Mouse (Mus musculus) MEL (cell line): ENCODE data around the gene Paics. TPM values are rescaled to one million over a fixed set of nuclear protein-coding genes. Genes with fewer than 3 reads are reported as not detected.

Experiments
- DNase-seq: peaks from one replicate; pipeline ENCODE4 v3.0.0; 2011; ENCODE audit warnings: low read depth, low spot score
- H3K27ac ChIP-seq: 2 replicates; pipeline ENCODE4 v1.5.1; 2012; ENCODE audit warnings: low read depth, mild to moderate bottlenecking, control low read depth, low read length, moderate library complexity; ENCODE audit not compliant: control insufficient read depth
- H3K27me3 ChIP-seq, 2 experiments: fragments of 150-350 bp in 1 of 2; sonication (generic) in 1 of 2; 2 replicates each; pipeline ENCODE4 v1.6.1; 2012; ENCODE audit warnings: low read length in 2 of 2, mild to moderate bottlenecking in 2 of 2, improper control_type of control experiment in 1 of 2, moderate library complexity in 1 of 2; ENCODE audit not compliant: insufficient read depth in 2 of 2, control insufficient read depth in 1 of 2
- H3K36me3 ChIP-seq, 2 experiments: 2 replicates each; pipeline ENCODE4 v1.6.1; 2012 to 2014; ENCODE audit warnings: low read length in 2 of 2, improper control_type of control experiment in 1 of 2, inconsistent platforms in 1 of 2, mild to moderate bottlenecking in 1 of 2; ENCODE audit not compliant: insufficient read depth in 2 of 2, control insufficient read depth in 1 of 2
- H3K4me1 ChIP-seq, 2 experiments: fragments of 150-350 bp in 1 of 2; sonication (generic) in 1 of 2; 2 replicates each; pipeline ENCODE4 v1.6.1; 2012; ENCODE audit warnings: low read length in 2 of 2, improper control_type of control experiment in 1 of 2, mild to moderate bottlenecking in 1 of 2; ENCODE audit not compliant: insufficient read depth in 2 of 2, control insufficient read depth in 1 of 2
- H3K4me3 ChIP-seq, 2 experiments: fragments of 150-350 bp in 1 of 2; sonication (generic) in 1 of 2; 2 replicates each; pipeline ENCODE4 v1.5.1; 2012; ENCODE audit warnings: low read depth in 2 of 2, low read length in 2 of 2, mild to moderate bottlenecking in 2 of 2, moderate library complexity in 2 of 2, control low read depth in 1 of 2, improper control_type of control experiment in 1 of 2; ENCODE audit not compliant: control insufficient read depth in 1 of 2, insufficient read depth in 1 of 2
- H3K79me2 ChIP-seq: 2 replicates; pipeline ENCODE4 v1.6.1; 2012; ENCODE audit warnings: mild to moderate bottlenecking, low read length, moderate library complexity; ENCODE audit not compliant: control insufficient read depth, poor library complexity, insufficient read depth
- H3K9ac ChIP-seq: 2 replicates; pipeline ENCODE4 v1.6.1; 2012; ENCODE audit warnings: low read depth, mild to moderate bottlenecking, control low read depth, low read length, moderate library complexity; ENCODE audit not compliant: control insufficient read depth, poor library complexity, severe bottlenecking
- H3K9me3 ChIP-seq: fragments of 150-350 bp; sonication (generic); replicated peaks from 2 replicates; pipeline ENCODE4 v1.6.1; 2012; ENCODE audit warnings: mild to moderate bottlenecking, low read length, improper control_type of control experiment, moderate library complexity; ENCODE audit not compliant: insufficient read depth
- BHLHE40 ChIP-seq: IDR thresholded peaks from 2 replicates; pipeline ENCODE4 v1.6.1; 2012; ENCODE audit warnings: low read depth, mild to moderate bottlenecking, inconsistent platforms, low read length, improper control_type of control experiment, borderline replicate concordance
- CHD1 ChIP-seq: IDR thresholded peaks from 2 replicates; pipeline ENCODE4 v1.6.1; 2012; ENCODE audit warnings: low read depth, mild to moderate bottlenecking, inconsistent platforms, low read length, improper control_type of control experiment
- CHD2 ChIP-seq: IDR thresholded peaks from 2 replicates; pipeline ENCODE4 v1.6.1; 2011; ENCODE audit warnings: low read length, improper control_type of control experiment
- E2F4 ChIP-seq: IDR thresholded peaks from 2 replicates; pipeline ENCODE4 v1.6.1; 2011; ENCODE audit warnings: low read depth, low read length, improper control_type of control experiment, borderline replicate concordance
- ELF1 ChIP-seq: IDR thresholded peaks from 2 replicates; pipeline ENCODE4 v1.6.1; 2014; ENCODE audit warnings: low read depth, mild to moderate bottlenecking, inconsistent platforms, low read length, improper control_type of control experiment, moderate library complexity
- EP300 ChIP-seq, 2 experiments: IDR thresholded peaks; 2 replicates each; pipeline ENCODE4 v1.6.1; 2011; ENCODE audit warnings: improper control_type of control experiment in 2 of 2, low read length in 2 of 2, low read depth in 1 of 2, mild to moderate bottlenecking in 1 of 2
- ETS1 ChIP-seq: IDR thresholded peaks from 2 replicates; pipeline ENCODE4 v1.6.1; 2012; ENCODE audit warnings: low read depth, mild to moderate bottlenecking, inconsistent platforms, low read length, improper control_type of control experiment, moderate library complexity
- GABPA ChIP-seq: IDR thresholded peaks from 2 replicates; pipeline ENCODE4 v1.6.1; 2012; ENCODE audit warnings: low read depth, mild to moderate bottlenecking, inconsistent platforms, low read length, improper control_type of control experiment, moderate library complexity
- GATA1 ChIP-seq: IDR thresholded peaks from 2 replicates; pipeline ENCODE4 v1.6.1; 2011; ENCODE audit warnings: low read depth, low read length, improper control_type of control experiment
- HCFC1 ChIP-seq: IDR thresholded peaks from 2 replicates; pipeline ENCODE4 v1.6.1; 2012; ENCODE audit warnings: low read depth, mild to moderate bottlenecking, inconsistent platforms, low read length, improper control_type of control experiment, moderate library complexity
- JUND ChIP-seq: IDR thresholded peaks from 2 replicates; pipeline ENCODE4 v1.6.1; 2011; ENCODE audit warnings: low read depth, mild to moderate bottlenecking, improper control_type of control experiment, low read length
- KAT2A ChIP-seq: conservative IDR thresholded peaks from 2 replicates; pipeline ENCODE4 v1.6.1; 2012; ENCODE audit warnings: low read depth, low read length, improper control_type of control experiment, inconsistent platforms
- MAFK ChIP-seq: IDR thresholded peaks from 2 replicates; pipeline ENCODE4 v1.6.1; 2011; ENCODE audit warnings: low read depth, mild to moderate bottlenecking, low read length, improper control_type of control experiment, borderline replicate concordance
- MAX ChIP-seq: IDR thresholded peaks from 2 replicates; pipeline ENCODE4 v1.6.1; 2011; ENCODE audit warnings: low read length, improper control_type of control experiment
- MEF2A ChIP-seq: IDR thresholded peaks from 2 replicates; pipeline ENCODE4 v1.6.1; 2014; ENCODE audit warnings: low read depth, mild to moderate bottlenecking, inconsistent platforms, low read length, improper control_type of control experiment; ENCODE audit not compliant: poor library complexity, insufficient replicate concordance, severe bottlenecking; ENCODE audit errors: extremely low read depth
- MXI1 ChIP-seq: IDR thresholded peaks from 2 replicates; pipeline ENCODE4 v1.6.1; 2011; ENCODE audit warnings: mild to moderate bottlenecking, low read depth, low read length, improper control_type of control experiment
- MYB ChIP-seq: IDR thresholded peaks from 2 replicates; pipeline ENCODE4 v1.6.1; 2011; ENCODE audit warnings: mild to moderate bottlenecking, low read depth, low read length, improper control_type of control experiment
- NELFE ChIP-seq: IDR thresholded peaks from 2 replicates; pipeline ENCODE4 v1.6.1; 2011; ENCODE audit warnings: low read depth, low read length, improper control_type of control experiment
- NRF1 ChIP-seq: IDR thresholded peaks from 2 replicates; pipeline ENCODE4 v1.6.1; 2014; ENCODE audit warnings: low read depth, mild to moderate bottlenecking, inconsistent platforms, low read length, improper control_type of control experiment, moderate library complexity; ENCODE audit not compliant: poor library complexity, insufficient read depth, severe bottlenecking
- POLR2A ChIP-seq, 2 experiments: IDR thresholded peaks; 2 replicates each; pipeline ENCODE4 v1.6.1; 2011 to 2012; ENCODE audit warnings: low read length in 2 of 2, mild to moderate bottlenecking in 2 of 2, control low read depth in 1 of 2, improper control_type of control experiment in 1 of 2, low read depth in 1 of 2, moderate library complexity in 1 of 2; ENCODE audit not compliant: control insufficient read depth in 1 of 2, insufficient read depth in 1 of 2, poor library complexity in 1 of 2
- POLR2AphosphoS2 ChIP-seq: IDR thresholded peaks from 2 replicates; pipeline ENCODE4 v1.6.1; 2011; ENCODE audit warnings: low read length, improper control_type of control experiment
- POLR2AphosphoS5 ChIP-seq: IDR thresholded peaks from 2 replicates; pipeline ENCODE4 v1.6.1; 2012; ENCODE audit warnings: low read depth, borderline replicate concordance, mild to moderate bottlenecking, inconsistent platforms, low read length, moderate library complexity, mixed read lengths
- RAD21 ChIP-seq: IDR thresholded peaks from 2 replicates; pipeline ENCODE4 v1.6.1; 2011; ENCODE audit warnings: mild to moderate bottlenecking, low read depth, low read length, improper control_type of control experiment
- RCOR1 ChIP-seq: IDR thresholded peaks from 2 replicates; pipeline ENCODE4 v1.6.1; 2012; ENCODE audit warnings: low read depth, mild to moderate bottlenecking, inconsistent platforms, low read length, improper control_type of control experiment
- SMC3 ChIP-seq: IDR thresholded peaks from 2 replicates; pipeline ENCODE4 v1.6.1; 2011; ENCODE audit warnings: low read depth, low read length, improper control_type of control experiment
- TAL1 ChIP-seq: IDR thresholded peaks from 2 replicates; pipeline ENCODE4 v1.6.1; 2012; ENCODE audit warnings: mild to moderate bottlenecking, inconsistent platforms, low read length, moderate library complexity, mixed read lengths
- TBP ChIP-seq: IDR thresholded peaks from 2 replicates; pipeline ENCODE4 v1.8.0; 2011; ENCODE audit warnings: low read depth, low read length, improper control_type of control experiment
- TCF12 ChIP-seq: IDR thresholded peaks from 2 replicates; pipeline ENCODE4 v1.6.1; 2014; ENCODE audit warnings: low read depth, mild to moderate bottlenecking, inconsistent platforms, low read length, improper control_type of control experiment, moderate library complexity
- UBTF ChIP-seq: IDR thresholded peaks from 2 replicates; pipeline ENCODE4 v1.6.1; 2012; ENCODE audit warnings: low read depth, mild to moderate bottlenecking, inconsistent platforms, low read length, improper control_type of control experiment, moderate library complexity, borderline replicate concordance; ENCODE audit not compliant: insufficient read depth
- USF1 ChIP-seq: IDR thresholded peaks from 2 replicates; pipeline ENCODE4 v1.6.1; 2014; ENCODE audit warnings: low read depth, mild to moderate bottlenecking, inconsistent platforms, low read length, improper control_type of control experiment, moderate library complexity
- USF2 ChIP-seq, 2 experiments: IDR thresholded peaks; 2 replicates each; pipeline ENCODE4 v1.6.1; 2011 to 2012; ENCODE audit warnings: improper control_type of control experiment in 2 of 2, low read length in 2 of 2, borderline replicate concordance in 1 of 2, inconsistent platforms in 1 of 2, low read depth in 1 of 2, mild to moderate bottlenecking in 1 of 2; ENCODE audit not compliant: insufficient read depth in 1 of 2
- ZC3H11A ChIP-seq: IDR thresholded peaks from 2 replicates; pipeline ENCODE4 v1.6.1; 2012; ENCODE audit warnings: low read depth, mild to moderate bottlenecking, inconsistent platforms, low read length, improper control_type of control experiment
- ZKSCAN1 ChIP-seq: IDR thresholded peaks from 2 replicates; pipeline ENCODE4 v1.6.1; 2012; ENCODE audit warnings: low read depth, mild to moderate bottlenecking, inconsistent platforms, low read length, improper control_type of control experiment, moderate library complexity
- ZNF384 ChIP-seq: IDR thresholded peaks from 2 replicates; pipeline ENCODE4 v1.6.1; 2012; ENCODE audit warnings: low read depth, mild to moderate bottlenecking, inconsistent platforms, low read length, improper control_type of control experiment
- polyA plus RNA-seq, 2 experiments: library from polyadenylated mRNA; stranded (reverse) in 1 of 2; unstranded in 1 of 2; fragments of >175 nt in 1 of 2; fragments of >200 nt in 1 of 2; gene quantifications; 2 replicates each; pipeline versions ENCODE4 v1.2.1 to v1.2.4; 2012; ENCODE audit warnings: low replicate concordance in 2 of 2, low read depth in 1 of 2; ENCODE audit not compliant: insufficient read length in 2 of 2, insufficient read depth in 1 of 2, missing spikeins in 1 of 2
- total RNA-seq: library from RNA; depleted of rRNA; stranded (reverse); fragments of 300-350 nt; gene quantifications from 2 replicates; pipeline ENCODE4 v1.2.3, GENCODE M21; 2012; rRNA removed

Paics gene
- total RNA-seq = 434 TPM in 2 replicates
- polyA plus RNA-seq = 100 to 1,000 TPM; 222 to 266 TPM

- H3K36me3 ChIP-seq = peaks cover 9 to 61% of the 10 kb centered on the region in 2 experiments
- H3K4me3 ChIP-seq = peak within 1 kb of the TSS; percentile 86 to 89
- DNase-seq = peak; percentile 100
- no peaks in the 10 kb centered on the region for H3K9me3 ChIP-seq
- peaks cover 22 to 39% of the 10 kb centered on the region in 2 experiments for H3K4me1 ChIP-seq
- peak within 1 kb of the TSS; percentile 90 for H3K9ac ChIP-seq
- no peaks in the 10 kb centered on the region for H3K27me3 ChIP-seq
- peaks cover 75% of the 10 kb centered on the region for H3K79me2 ChIP-seq
- H3K27ac ChIP-seq = peak within 1 kb of the TSS; percentile 79
- TF ChIP-seq RAD21 = no peak
- TF ChIP-seq MYB = no peak
- TF ChIP-seq GABPA = no peak
- no peak for TF ChIP-seq CHD2
- TF ChIP-seq TAL1 = no peak
- peak; percentile 80 for TF ChIP-seq TCF12
- TF ChIP-seq MXI1 = peak; percentile 98
- TF ChIP-seq BHLHE40 = peak; percentile 44; the same call in 1 of the 2 replicates
- no peak for TF ChIP-seq RCOR1
- 0 out of 2 replicates have a peak, but pooled peaks have one; percentile 73 for TF ChIP-seq UBTF
- TF ChIP-seq ZC3H11A = no peak
- no peak for TF ChIP-seq JUND
- no peak for TF ChIP-seq USF2 (IDR thresholded peaks at IDR 0.05; ENCODE audit: borderline replicate concordance in 1 of 2, insufficient read depth in 1 of 2, low read depth in 1 of 2, low read length in 2 of 2)
- peak in 1 of 2 experiments; percentile 31; a peak in 1 of 4 replicates for TF ChIP-seq EP300 (IDR thresholded peaks at IDR 0.05; ENCODE audit: low read depth in 1 of 2, low read length in 2 of 2)
- TF ChIP-seq MAX = peak; percentile 98
- peak; percentile 95 for TF ChIP-seq POLR2AphosphoS2
- TF ChIP-seq ZNF384 = peak; percentile 58; the same call in 1 of the 2 replicates
- TF ChIP-seq E2F4 = peak; percentile 99
- 0 out of 2 replicates have a peak, but pooled peaks have one; percentile 4 for TF ChIP-seq POLR2AphosphoS5
- TF ChIP-seq ZKSCAN1 = no peak
- TF ChIP-seq NELFE = peak; percentile 98
- TF ChIP-seq KAT2A = no peak; the same call in 1 of the 2 replicates
- TF ChIP-seq MAFK = no peak
- TF ChIP-seq NRF1 = peak; percentile 92
- peak; percentile 55 for TF ChIP-seq ETS1
- TF ChIP-seq USF1 = peak; percentile 81
- TF ChIP-seq ELF1 = peak; percentile 93
- no peak for TF ChIP-seq SMC3
- no peak; the same call in 1 of the 2 replicates for TF ChIP-seq GATA1
- TF ChIP-seq POLR2A (IDR thresholded peaks at IDR 0.05; ENCODE audit: control insufficient read depth in 1 of 2, insufficient read depth in 1 of 2, low read depth in 1 of 2, low read length in 2 of 2, poor library complexity in 1 of 2) = peak; percentile 95 to 99
- TF ChIP-seq MEF2A = no peak
- TF ChIP-seq TBP = peak; percentile 87; the same call in 1 of the 2 replicates
- peak; percentile 88 for TF ChIP-seq HCFC1
- TF ChIP-seq CHD1 = no peak
Measured at GRCm38 (mm10) chr5:76951106-76952027, at the start of gene Paics, which contains the start of gene Ppat. Gene Paics (plus strand): TSS chr5:76951307. Gene Ppat (minus strand): TSS chr5:76951578.
